Mouse (Mus musculus) forebrain, postnatal 0 days (tissue): ENCODE measurements around the gene Ppip5k1. TPM values are rescaled to one million over a fixed set of nuclear protein-coding genes. Genes with fewer than 3 reads are reported as not detected.
"Not testable (repeated sequence)": the region's sequence is repeated elsewhere in the genome, so short reads cannot be mapped to it uniquely, and the experiment has no call there.

Source experiments
- ATAC-seq: fragments of 200-750 bp; cut with Nextera tagmentation; 2 replicates; pipeline ENCODE4 v1.8.0; 2017; ENCODE audit warnings: mild to moderate bottlenecking, moderate library complexity
- DNase-seq: peaks from one replicate; pipeline ENCODE4 v3.0.0-alpha.2; 2015
- H3K27ac ChIP-seq: fragments of 300-500 bp; sonication (generic); 2 replicates; pipeline ENCODE4 v1.5.1; 2014; ENCODE audit warnings: low read depth, mild to moderate bottlenecking, antibody characterized with exemption, low read length, moderate library complexity, mixed read lengths
- H3K27me3 ChIP-seq: fragments of 300-500 bp; sonication (generic); 2 replicates; pipeline ENCODE4 v1.6.1; 2014; ENCODE audit warnings: mild to moderate bottlenecking, low read length, mixed read lengths; ENCODE audit not compliant: insufficient read depth
- H3K36me3 ChIP-seq: fragments of 300-500 bp; sonication (generic); 2 replicates; pipeline ENCODE4 v1.6.1; 2014; ENCODE audit warnings: mild to moderate bottlenecking, moderate library complexity; ENCODE audit not compliant: insufficient read depth
- H3K4me1 ChIP-seq: fragments of 300-500 bp; sonication (generic); 2 replicates; pipeline ENCODE4 v1.6.1; 2014; ENCODE audit warnings: antibody characterized with exemption; ENCODE audit not compliant: insufficient read depth
- H3K4me2 ChIP-seq: fragments of 300-500 bp; sonication (generic); 2 replicates; pipeline ENCODE4 v1.6.1; 2014; ENCODE audit warnings: low read depth, mild to moderate bottlenecking, moderate library complexity
- H3K4me3 ChIP-seq: fragments of 300-500 bp; sonication (generic); 2 replicates; pipeline ENCODE4 v1.5.1; 2014; ENCODE audit warnings: low read depth, low read length, mixed read lengths
- H3K9ac ChIP-seq: fragments of 300-500 bp; sonication (generic); 2 replicates; pipeline ENCODE4 v1.6.1; 2014; ENCODE audit warnings: mild to moderate bottlenecking
- H3K9me3 ChIP-seq: fragments of 300-500 bp; sonication (generic); 2 replicates; pipeline ENCODE4 v1.6.1; 2016; ENCODE audit warnings: low read length
- CTCF ChIP-seq: sonication (generic); IDR thresholded peaks from 2 replicates; pipeline ENCODE4 v1.5.1; 2016; ENCODE audit warnings: antibody characterized with exemption, control low read depth, low read depth
- WGBS: fragments of 180-500 bp; shearing (Covaris S2); extraction: QIAGEN DNeasy Blood & Tissue Kit; methylation state at CpG from one replicate; pipeline ENCODE4 v1.1.7; 2014; 5-methylcytosine and 5-hydroxymethylcytosine counted together
- polyA plus RNA-seq: library from polyadenylated mRNA; unstranded; fragments of >200 nt; fragmentation: Nextera tagmentation; extraction: Ambion mirVana; gene quantifications from 2 replicates; pipeline ENCODE4 v1.2.1, GENCODE M21; 2015
- total RNA-seq: library from RNA; depleted of rRNA; stranded (reverse); fragments of >200 nt; gene quantifications from 2 replicates; pipeline ENCODE4 v1.2.3, GENCODE M21; 2014; rRNA removed

The Ppip5k1 gene
- 11.1 and 12.4 TPM in 2 replicates for total RNA-seq
- polyA plus RNA-seq: 10.9 and 13.6 TPM in 2 replicates

DNA sequence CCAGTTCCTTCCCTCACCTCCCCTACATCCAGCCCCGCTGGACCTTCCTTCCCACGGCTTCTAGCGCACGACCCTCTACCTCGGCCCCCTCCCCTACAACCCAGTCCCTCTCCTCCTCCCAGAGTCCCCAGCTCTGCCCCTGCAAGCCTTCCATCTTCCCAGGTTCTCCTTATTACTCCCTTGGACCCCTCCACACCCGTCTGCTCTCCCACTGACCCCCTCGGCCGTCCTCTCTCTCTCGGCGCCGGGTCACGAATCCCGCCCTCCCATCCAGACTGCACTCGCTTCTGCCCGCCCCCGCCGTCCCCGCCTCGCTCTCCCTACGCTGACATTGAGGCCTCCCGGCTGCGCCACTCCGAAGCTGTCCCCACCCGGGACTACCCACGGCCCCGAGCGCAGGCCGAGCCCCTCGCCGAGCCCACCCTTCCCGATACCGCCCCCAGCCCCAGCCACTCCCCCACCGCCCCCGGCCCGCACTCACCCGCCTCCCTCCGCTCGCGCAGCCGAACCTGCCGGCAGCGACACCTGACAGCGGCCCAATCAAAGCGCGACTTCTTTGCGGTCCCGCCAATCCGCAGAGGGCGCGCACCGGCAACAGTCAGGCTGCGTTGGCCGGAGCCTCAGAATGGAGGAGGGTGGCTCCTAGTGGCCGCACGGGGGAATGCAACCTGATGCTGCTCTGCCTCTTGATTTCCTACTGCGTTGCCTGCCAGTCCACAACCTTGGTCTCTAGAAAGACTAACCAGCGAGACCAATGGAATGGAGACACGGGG is at the start of gene Ppip5k1:
Ppip5k1 (minus strand) TSS at position 577 of the 773 bp plus-strand sequence.
- peak within 1 kb of the TSS; percentile 70 for H3K4me3 ChIP-seq
- H3K9me3 ChIP-seq: no peaks in the 10 kb centered on the region
- ATAC-seq: peak; percentile 97
- peak; percentile 99 for DNase-seq
- H3K4me1 ChIP-seq: no peaks in the 10 kb centered on the region
- under 1% methylated on average over 58 of the region's 58 CpGs for WGBS
- H3K27me3 ChIP-seq: 0 out of 2 replicates have a peak, but pooled peaks cover 13% of the 10 kb centered on the region
- H3K4me2 ChIP-seq: peak within 1 kb of the TSS; percentile 86
- peak; percentile 97 for TF ChIP-seq CTCF
- H3K36me3 ChIP-seq: no peaks in the 10 kb centered on the region; the same call in 1 of the 2 replicates
- H3K9ac ChIP-seq: peak within 1 kb of the TSS; percentile 84
- peak within 1 kb of the TSS; percentile 80 for H3K27ac ChIP-seq

DNA sequence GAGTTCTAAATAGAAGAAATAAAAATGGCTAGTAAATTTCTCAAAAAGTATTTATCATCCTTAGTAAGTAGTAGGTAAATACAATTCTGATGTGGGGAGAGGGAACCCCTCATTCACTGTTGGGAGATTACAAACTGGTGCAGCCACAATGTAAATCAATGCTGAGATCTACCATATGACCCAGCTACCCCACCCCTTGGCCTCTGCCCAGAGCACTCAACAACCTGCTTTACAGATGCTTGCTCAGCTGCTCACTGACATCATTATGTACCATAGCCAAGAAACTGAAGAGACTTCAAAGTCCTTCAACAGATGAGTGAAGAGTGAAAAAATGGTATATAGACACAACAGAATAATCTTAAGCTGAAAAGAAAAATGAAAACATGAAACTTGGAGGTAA is 48.1 kb upstream of the Ppip5k1 start:
- no peaks in the 10 kb centered on the region for H3K9me3 ChIP-seq
- ATAC-seq: no peak
- no peak overlapping the region for H3K4me2 ChIP-seq
- no peaks in the 10 kb centered on the region for H3K36me3 ChIP-seq
- no peak overlapping the region for H3K4me3 ChIP-seq
- no peak for TF ChIP-seq CTCF
- H3K4me1 ChIP-seq: no peaks in the 10 kb centered on the region
- H3K27ac ChIP-seq: no peak overlapping the region
- H3K27me3 ChIP-seq: no peaks in the 10 kb centered on the region
- H3K9ac ChIP-seq: no peak overlapping the region
- DNase-seq: no peak

DNA sequence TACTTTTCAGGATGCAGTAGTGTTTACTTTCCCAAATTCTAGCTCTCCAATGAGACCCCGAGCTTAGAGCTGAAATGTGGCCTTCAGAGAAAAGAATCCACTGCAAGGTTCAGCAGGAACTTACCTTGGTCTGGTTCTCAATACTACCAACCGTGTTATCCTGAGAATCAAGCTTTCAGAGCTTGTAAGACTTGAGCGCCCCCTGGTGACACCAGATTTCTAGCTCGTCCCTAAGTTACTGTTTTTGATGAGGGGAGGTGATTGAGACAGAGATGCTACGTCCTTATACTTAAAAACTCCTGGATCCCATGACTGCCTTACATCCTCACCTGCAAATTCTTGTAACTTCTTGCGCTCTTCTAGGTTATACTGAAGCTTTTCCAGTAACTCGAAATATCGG is 41.4 kb upstream of the Ppip5k1 start:
- H3K9ac ChIP-seq: no peak overlapping the region
- WGBS: 13% methylated on average over 8 of the region's 8 CpGs
- ATAC-seq (peak; percentile 68), DNase-seq (peak; percentile 90)
- no peaks in the 10 kb centered on the region for H3K27me3 ChIP-seq
- no peaks in the 10 kb centered on the region for H3K4me1 ChIP-seq
- no peak overlapping the region for H3K27ac ChIP-seq
- H3K4me3 ChIP-seq: no peak overlapping the region
- peak; percentile 86 for TF ChIP-seq CTCF
- H3K9me3 ChIP-seq: no peaks in the 10 kb centered on the region
- no peak overlapping the region for H3K4me2 ChIP-seq
- H3K36me3 ChIP-seq: peaks cover 4% of the 10 kb centered on the region; the same call in 1 of the 2 replicates

DNA sequence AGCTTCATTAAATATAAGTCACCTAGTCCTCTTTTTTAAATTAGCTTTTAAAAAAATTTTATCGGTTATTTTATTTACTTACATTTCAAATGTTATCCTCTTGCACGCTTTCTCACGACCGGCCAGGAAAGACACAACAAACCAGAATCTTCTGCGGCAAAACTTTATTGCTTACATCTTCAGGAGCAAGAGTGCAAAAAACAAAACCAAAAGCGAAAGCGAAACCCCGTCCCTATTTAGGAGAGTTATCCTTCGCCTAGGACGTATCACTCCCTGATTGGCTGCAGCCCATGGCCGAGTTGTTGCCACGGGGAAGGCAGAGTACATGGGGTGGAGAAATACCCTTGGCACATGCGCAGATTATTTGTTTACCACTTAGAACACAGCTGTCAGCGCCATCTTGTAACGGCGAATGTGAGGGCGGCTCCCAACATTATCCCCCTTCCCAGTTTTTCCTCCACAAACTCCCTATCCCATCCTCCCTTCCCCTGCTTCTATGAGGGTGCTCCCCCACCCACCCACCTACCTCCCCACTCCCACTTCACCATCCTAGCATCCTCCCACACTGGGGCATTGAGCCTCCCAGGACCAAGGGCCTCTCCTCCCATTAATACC is 31.9 kb upstream of the Ppip5k1 start, which contains the start of gene Strc:
Strc (minus strand) TSS at position 208 of the 615 bp plus-strand sequence.
- not testable (repeated sequence) for ATAC-seq, H3K36me3 ChIP-seq, H3K27me3 ChIP-seq, DNase-seq, H3K4me3 ChIP-seq, H3K4me2 ChIP-seq, H3K9ac ChIP-seq, H3K9me3 ChIP-seq, H3K4me1 ChIP-seq, H3K27ac ChIP-seq
- WGBS: 94% methylated on average over 15 of the region's 17 CpGs

DNA sequence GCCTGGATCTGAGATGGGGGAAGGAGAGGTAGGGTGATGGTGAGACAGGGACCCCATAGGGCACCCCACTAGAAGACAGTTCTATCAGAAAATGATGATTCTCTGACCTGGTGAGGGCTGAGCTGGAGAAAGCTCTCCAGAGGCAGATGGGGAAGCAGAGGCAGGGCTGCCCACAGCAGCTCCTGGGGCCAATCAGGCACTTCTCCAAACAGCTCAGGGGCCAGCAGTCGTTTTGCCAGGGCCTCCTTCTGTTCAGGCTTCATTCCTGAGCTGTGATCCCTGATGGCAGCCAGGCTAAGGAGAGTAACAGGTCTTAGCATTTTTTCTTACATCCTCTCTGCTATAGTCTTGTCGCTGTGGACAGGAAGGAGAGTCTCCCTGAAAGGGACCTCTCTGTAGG is 19.6 kb upstream of the Ppip5k1 start:
- H3K4me3 ChIP-seq: no peak overlapping the region
- no peak overlapping the region for H3K9ac ChIP-seq
- no peak for TF ChIP-seq CTCF
- DNase-seq: no peak
- H3K4me2 ChIP-seq: no peak overlapping the region
- ATAC-seq: no peak
- WGBS: 53% methylated on average over 2 of the region's 2 CpGs
- H3K36me3 ChIP-seq: no peaks in the 10 kb centered on the region
- H3K9me3 ChIP-seq: no peaks in the 10 kb centered on the region
- H3K27me3 ChIP-seq: no peaks in the 10 kb centered on the region
- H3K27ac ChIP-seq: no peak overlapping the region
- no peaks in the 10 kb centered on the region for H3K4me1 ChIP-seq

DNA sequence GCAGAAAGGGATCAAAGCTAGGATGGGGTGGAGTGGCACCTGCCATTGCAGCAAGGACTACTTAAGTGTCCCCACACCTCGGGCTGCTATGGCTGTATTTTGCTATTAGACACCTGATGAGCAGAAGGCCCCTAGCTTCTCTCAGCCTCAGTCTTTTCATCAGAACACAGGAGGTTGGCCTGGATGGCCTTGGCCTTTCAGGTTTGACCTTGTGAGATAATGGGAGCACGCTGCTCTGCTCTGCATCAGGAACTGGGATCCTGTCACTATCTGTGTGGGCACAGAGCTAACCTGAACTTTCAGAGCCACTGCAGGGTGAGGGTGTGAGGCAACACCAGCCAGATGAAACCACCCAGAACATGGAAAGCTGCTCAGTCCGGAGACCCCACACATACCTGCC is 17.1 kb upstream of the Ppip5k1 start:
- no peak for TF ChIP-seq CTCF
- no peak overlapping the region for H3K4me3 ChIP-seq
- H3K9me3 ChIP-seq: no peaks in the 10 kb centered on the region
- H3K27me3 ChIP-seq: no peaks in the 10 kb centered on the region
- no peak for DNase-seq
- ATAC-seq: no peak
- H3K36me3 ChIP-seq: no peaks in the 10 kb centered on the region
- H3K4me1 ChIP-seq: no peaks in the 10 kb centered on the region
- H3K9ac ChIP-seq: no peak overlapping the region
- H3K4me2 ChIP-seq: no peak overlapping the region
- WGBS: 73% methylated on average over 3 of the region's 3 CpGs
- no peak overlapping the region for H3K27ac ChIP-seq

DNA sequence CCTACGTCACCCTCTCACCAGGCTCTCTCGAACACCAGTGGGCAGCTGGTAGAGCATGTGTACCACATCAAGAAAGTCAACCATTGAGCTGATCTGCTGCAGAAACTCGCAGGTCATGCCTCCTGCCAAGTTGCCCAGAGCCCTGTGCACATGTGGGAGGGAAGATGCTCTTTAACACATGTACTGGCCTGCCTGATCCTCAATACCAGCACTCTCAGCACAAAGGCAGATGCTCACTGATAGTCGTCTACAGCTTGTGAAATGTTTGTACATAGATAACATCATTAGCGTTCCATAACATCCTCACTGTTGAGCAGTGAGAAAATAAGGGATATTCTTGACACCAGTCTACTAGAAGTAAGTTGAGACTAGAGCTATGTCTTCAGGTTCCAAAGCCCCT is 15.7 kb upstream of the Ppip5k1 start:
- H3K9me3 ChIP-seq: no peaks in the 10 kb centered on the region

More for the DNA sequence above, 15.7 kb upstream of the Ppip5k1 start:
- ATAC-seq (no peak), DNase-seq (no peak)
- Histone ChIP-seq H3K27me3 (no peaks in the 10 kb centered on the region), H3K9ac (no peak overlapping the region), H3K27ac (no peak overlapping the region), H3K4me2 (no peak overlapping the region), H3K4me1 (no peaks in the 10 kb centered on the region), H3K36me3 (no peaks in the 10 kb centered on the region), H3K4me3 (no peak overlapping the region)
- TF ChIP-seq CTCF: no peak
- WGBS: 85% methylated on average over 5 of the region's 5 CpGs
